Mouse (Mus musculus): ENCODE data around the gene Zfr2.

DNA sequence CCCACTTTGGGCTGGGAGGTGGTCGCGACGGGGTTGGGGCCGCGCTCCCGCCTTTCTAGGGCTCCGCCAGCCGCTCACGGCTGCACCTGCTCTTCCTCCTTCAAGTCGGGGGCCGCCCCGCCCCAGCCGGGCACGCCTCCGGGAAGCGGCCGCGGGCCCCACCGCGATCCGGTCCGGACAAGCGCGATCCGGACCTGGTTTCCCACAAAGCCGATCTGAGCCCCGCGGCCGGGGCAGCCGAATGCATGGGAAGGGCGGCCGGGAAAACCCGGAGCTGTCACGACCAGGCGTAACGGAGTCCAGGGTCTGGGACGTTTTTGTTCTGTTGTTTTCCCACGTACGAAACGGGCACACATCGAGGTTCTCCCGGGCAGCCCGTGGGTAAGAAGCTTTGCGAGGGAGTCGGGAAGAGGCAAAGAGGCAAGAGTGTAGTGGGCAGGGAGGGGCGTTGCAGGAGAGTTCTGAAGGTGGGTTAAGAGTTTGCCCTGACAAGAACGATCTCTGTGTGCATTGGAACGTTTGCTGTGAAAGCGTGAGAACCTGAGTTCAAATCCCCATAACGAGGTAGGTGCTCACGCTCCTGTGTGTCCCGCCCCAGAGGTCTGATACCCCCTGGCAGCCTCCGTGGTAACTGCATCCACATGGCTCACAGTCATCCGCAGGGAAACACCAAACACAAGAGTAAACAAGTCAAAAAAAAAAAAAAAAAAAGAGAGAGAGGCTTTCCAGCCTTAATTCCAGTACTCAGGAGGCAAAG is 52.9 kb downstream of the Zfr2 start:
- TF ChIP-seq EP300 (optimal IDR thresholded peaks at IDR 0.05) (peak; percentile 87), CTCF (IDR thresholded peaks at IDR 0.05; ENCODE audit: low read depth) (0 out of 2 replicates have a peak, but pooled peaks have one; percentile 3)

All from stomach, postnatal 0 days (tissue).